Mouse (Mus musculus) lung, postnatal 0 days (tissue): ENCODE data around the gene Ccdc122. TPM values are rescaled to one million over a fixed set of nuclear protein-coding genes. Genes with fewer than 3 reads are reported as not detected.

Source experiments
- ATAC-seq: fragments of 200-750 bp; cut with Nextera tagmentation; 2 replicates; pipeline ENCODE4 v1.8.0; 2017; ENCODE audit warnings: moderate library complexity
- DNase-seq: peaks from one replicate; pipeline ENCODE4 v3.0.0-alpha.2; 2016; ENCODE audit warnings: low spot score
- H3K27ac ChIP-seq: fragments of 300-500 bp; sonication (generic); 2 replicates; pipeline ENCODE4 v1.5.1; 2014; ENCODE audit warnings: antibody characterized with exemption, mild to moderate bottlenecking, low read length, mixed read lengths
- H3K27me3 ChIP-seq: fragments of 300-500 bp; sonication (generic); replicated peaks from 2 replicates; pipeline ENCODE4 v1.6.1; 2014; ENCODE audit warnings: low read length, mixed read lengths; ENCODE audit not compliant: insufficient read depth
- H3K36me3 ChIP-seq: fragments of 300-500 bp; sonication (generic); 2 replicates; pipeline ENCODE4 v1.6.1; 2014; ENCODE audit warnings: low read length, mixed read lengths; ENCODE audit not compliant: insufficient read depth
- H3K4me1 ChIP-seq: fragments of 300-500 bp; sonication (generic); 2 replicates; pipeline ENCODE4 v1.6.1; 2014; ENCODE audit warnings: antibody characterized with exemption, low read depth, low read length, mixed read lengths; ENCODE audit not compliant: insufficient read depth
- H3K4me2 ChIP-seq: fragments of 300-500 bp; sonication (generic); replicated peaks from 2 replicates; pipeline ENCODE4 v1.6.1; 2014; ENCODE audit warnings: low read depth, mild to moderate bottlenecking, low read length, moderate library complexity, mixed read lengths
- H3K4me3 ChIP-seq: fragments of 300-500 bp; sonication (generic); 2 replicates; pipeline ENCODE4 v1.5.1; 2014; ENCODE audit warnings: low read depth, low read length
- H3K9ac ChIP-seq: fragments of 300-500 bp; sonication (generic); replicated peaks from 2 replicates; pipeline ENCODE4 v1.6.1; 2014; ENCODE audit warnings: low read depth, mild to moderate bottlenecking
- H3K9me3 ChIP-seq: fragments of 300-500 bp; sonication (generic); 2 replicates; pipeline ENCODE4 v1.6.1; 2016; ENCODE audit warnings: low read length, mixed read lengths
- CTCF ChIP-seq: IDR thresholded peaks from 2 replicates; pipeline ENCODE4 v1.5.1; 2016; ENCODE audit warnings: antibody characterized with exemption, mild to moderate bottlenecking
- EP300 ChIP-seq: IDR thresholded peaks from 2 replicates; pipeline ENCODE4 v1.6.1; 2016; ENCODE audit warnings: antibody characterized with exemption, mild to moderate bottlenecking, control low read depth
- WGBS: fragments of 180-500 bp; shearing (Covaris S2); extraction: QIAGEN DNeasy Blood & Tissue Kit; methylation state at CpG from one replicate; pipeline ENCODE4 v1.1.7; 2014; 5-methylcytosine and 5-hydroxymethylcytosine counted together
- polyA plus RNA-seq: library from polyadenylated mRNA; unstranded; fragments of >200 nt; fragmentation: Nextera tagmentation; extraction: Ambion mirVana; gene quantifications from 2 replicates; pipeline ENCODE4 v1.2.1, GENCODE M21; 2015

Gene Ccdc122
- polyA plus RNA-seq, 1 experiment from 2014 or later: 8.2 TPM

- Histone ChIP-seq H3K36me3 (no peaks in the 10 kb centered on the region), H3K4me3 (no peak overlapping the region), H3K9me3 (no peaks in the 10 kb centered on the region), H3K27ac (no peak overlapping the region), H3K4me1 (no peaks in the 10 kb centered on the region), H3K27me3 (no peaks in the 10 kb centered on the region), H3K9ac (no peak overlapping the region), H3K4me2 (no peak overlapping the region)
- ATAC-seq (no peak), DNase-seq (peak; percentile 6)
- 39% methylated on average over 4 of the region's 4 CpGs for WGBS
- TF ChIP-seq EP300 (no peak), CTCF (no peak)
Observed at GRCm38 (mm10) chr14:77145103-77145502, 108.5 kb downstream of the Ccdc122 start.

- no peak overlapping the region for H3K4me3 ChIP-seq
Observed at GRCm38 (mm10) chr14:77147635-77148034, 111.1 kb downstream of the Ccdc122 start.

GRCm38 (mm10) chr14:77150556-77150955 is 114.0 kb downstream of the Ccdc122 start:
- no peaks in the 10 kb centered on the region for H3K4me1 ChIP-seq
- H3K9ac ChIP-seq: no peak overlapping the region
- no peaks in the 10 kb centered on the region for H3K9me3 ChIP-seq
- no peaks in the 10 kb centered on the region for H3K36me3 ChIP-seq
- no peak for ATAC-seq
- H3K27ac ChIP-seq: no peak overlapping the region
- peaks cover 7% of the 10 kb centered on the region; the same call in 1 of the 2 replicates for H3K27me3 ChIP-seq
- DNase-seq: no peak
- TF ChIP-seq CTCF (no peak), EP300 (no peak)
- no peak overlapping the region for H3K4me3 ChIP-seq
- WGBS: 72% methylated on average over 6 of the region's 6 CpGs
- H3K4me2 ChIP-seq: no peak overlapping the region

More at GRCm38 (mm10) chr14:77147635-77148034, 111.1 kb downstream of the Ccdc122 start:
- H3K4me1 ChIP-seq: no peaks in the 10 kb centered on the region
- no peak overlapping the region for H3K27ac ChIP-seq
- no peak overlapping the region for H3K9ac ChIP-seq
- TF ChIP-seq EP300 (no peak), CTCF (no peak)
- 89% methylated on average over 1 of the region's 1 CpGs for WGBS
- no peaks in the 10 kb centered on the region for H3K36me3 ChIP-seq
- no peaks in the 10 kb centered on the region for H3K27me3 ChIP-seq
- no peak overlapping the region for H3K4me2 ChIP-seq
- no peak for DNase-seq
- ATAC-seq: no peak
- H3K9me3 ChIP-seq: no peaks in the 10 kb centered on the region

- Histone ChIP-seq H3K27ac (no peak overlapping the region), H3K27me3 (peaks cover 16% of the 10 kb centered on the region), H3K9ac (no peak overlapping the region), H3K4me2 (no peak overlapping the region), H3K9me3 (no peaks in the 10 kb centered on the region), H3K4me1 (peaks cover 4% of the 10 kb centered on the region; the same call in 1 of the 2 replicates), H3K36me3 (no peaks in the 10 kb centered on the region), H3K4me3 (no peak overlapping the region)
- no peak for ATAC-seq
- WGBS: 79% methylated on average over 7 of the region's 7 CpGs
- no peak for DNase-seq
- TF ChIP-seq CTCF (no peak), EP300 (no peak)
Observed at GRCm38 (mm10) chr14:77151431-77151830, 114.9 kb downstream of the Ccdc122 start.

GRCm38 (mm10) chr14:77156222-77156910 is 119.8 kb downstream of the Ccdc122 start, which contains the start of gene Enox1:
Gene Enox1 (plus strand): TSS chr14:77156763.
- ATAC-seq: peak; percentile 72
- Histone ChIP-seq H3K27me3 (peaks cover 33% of the 10 kb centered on the region), H3K27ac (no peak within 1 kb of the TSS), H3K4me3 (peak within 1 kb of the TSS; percentile 55), H3K9ac (peak within 1 kb of the TSS; percentile 29; the same call in 1 of the 2 replicates), H3K36me3 (no peaks in the 10 kb centered on the region), H3K9me3 (no peaks in the 10 kb centered on the region), H3K4me1 (peaks cover 10% of the 10 kb centered on the region), H3K4me2 (peak within 1 kb of the TSS; percentile 94)
- WGBS: 2% methylated on average over 73 of the region's 73 CpGs
- no peak for TF ChIP-seq EP300
- TF ChIP-seq CTCF: peak; percentile 32; the same call in 1 of the 2 replicates
- peak; percentile 46 for DNase-seq

GRCm38 (mm10) chr14:77156911-77157504 is 120.4 kb downstream of the Ccdc122 start:
- WGBS: under 1% methylated on average over 43 of the region's 64 CpGs
- H3K27ac ChIP-seq: no peak overlapping the region
- TF ChIP-seq CTCF (no peak), EP300 (no peak)
- DNase-seq (peak; percentile 12), ATAC-seq (peak; percentile 60)
- H3K9me3 ChIP-seq: no peaks in the 10 kb centered on the region
- peak overlapping the region; percentile 29; the same call in 1 of the 2 replicates for H3K9ac ChIP-seq
- no peaks in the 10 kb centered on the region for H3K36me3 ChIP-seq
- peaks cover 33% of the 10 kb centered on the region for H3K27me3 ChIP-seq
- peak overlapping the region; percentile 55 for H3K4me3 ChIP-seq
- peak overlapping the region; percentile 94 for H3K4me2 ChIP-seq
- H3K4me1 ChIP-seq: peaks cover 10% of the 10 kb centered on the region
